Mouse (Mus musculus) erythroblast, embryonic 14.5 days (primary cell): ENCODE data around the gene Fcna.

Experiments used
- GATA1 ChIP-seq: IDR thresholded peaks from 2 replicates; pipeline ENCODE4 v1.6.1; 2012; ENCODE audit warnings: low read length, inconsistent platforms, mixed read lengths
- TAL1 ChIP-seq: IDR thresholded peaks from 3 replicates; pipeline ENCODE4 v1.6.1; 2012; ENCODE audit warnings: low read length, inconsistent platforms, mixed read lengths

DNA sequence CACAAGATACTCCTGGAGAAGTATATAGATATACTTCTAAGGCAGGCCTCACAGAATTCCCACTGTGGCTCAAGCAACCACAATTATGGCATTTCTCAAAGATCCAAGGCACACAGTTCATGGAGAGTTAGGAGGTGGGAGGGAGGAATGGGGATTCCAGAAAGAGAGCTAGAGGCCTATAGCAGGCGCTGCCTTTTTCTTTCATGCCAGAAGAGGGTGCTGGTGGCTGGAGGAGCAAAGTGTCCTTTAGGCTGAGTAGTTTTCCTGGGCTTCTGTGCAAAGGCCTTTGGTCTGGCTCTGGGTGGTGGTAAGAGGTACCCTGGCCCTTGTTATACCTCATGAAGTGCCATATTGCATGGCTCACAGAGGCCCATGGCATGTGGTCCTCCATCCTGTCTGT lies 6.2 kb upstream of the Fcna start:
- TF ChIP-seq GATA1 (no peak), TAL1 (no peak)
